Mouse (Mus musculus): ENCODE results near the gene Gm17455. TPM values are rescaled to one million over a fixed set of nuclear protein-coding genes. Genes with fewer than 3 reads are reported as not detected.

Gm17455 gene
- polyA plus RNA-seq, 1 experiment from 2014 or later: not detected

GRCm38 (mm10) chr10:60357441-60357840 lies 42.1 kb upstream of the Gm17455 start:
- no peaks in the 10 kb centered on the region; the same call in 1 of the 2 replicates for H3K36me3 ChIP-seq (ENCODE audit: control insufficient read depth, insufficient read depth)
- no peak overlapping the region for H3K4me2 ChIP-seq (ENCODE audit: low read depth, low read length)
- no peak overlapping the region for H3K4me3 ChIP-seq (ENCODE audit: low read depth, low read length)
- ATAC-seq (ENCODE audit: low read depth): no peak
- H3K9ac ChIP-seq (ENCODE audit: low read depth, low read length): no peak overlapping the region
- peaks cover 2% of the 10 kb centered on the region for H3K4me1 ChIP-seq (ENCODE audit: control insufficient read depth, low read depth, low read length)
- no peaks in the 10 kb centered on the region for H3K27me3 ChIP-seq (ENCODE audit: control insufficient read depth, insufficient read depth, low read depth, low read length)
- no peak overlapping the region for H3K27ac ChIP-seq (ENCODE audit: low read length)
- 78% methylated on average over 4 of the region's 4 CpGs for WGBS (ENCODE audit: insufficient replicate concordance)
- no peaks in the 10 kb centered on the region for H3K9me3 ChIP-seq (replicated peaks; ENCODE audit: control insufficient read depth, low read length)

- no peak overlapping the region for H3K9ac ChIP-seq (ENCODE audit: low read depth, low read length)
- H3K36me3 ChIP-seq (ENCODE audit: control insufficient read depth, insufficient read depth): no peaks in the 10 kb centered on the region; the same call in 1 of the 2 replicates
- ATAC-seq (ENCODE audit: low read depth): no peak
- no peaks in the 10 kb centered on the region for H3K27me3 ChIP-seq (ENCODE audit: control insufficient read depth, insufficient read depth, low read depth, low read length)
- no peaks in the 10 kb centered on the region for H3K9me3 ChIP-seq (replicated peaks; ENCODE audit: control insufficient read depth, low read length)
- 84% methylated on average over 14 of the region's 14 CpGs for WGBS (ENCODE audit: insufficient replicate concordance)
- H3K4me3 ChIP-seq (ENCODE audit: low read depth, low read length): no peak overlapping the region
- H3K4me2 ChIP-seq (ENCODE audit: low read depth, low read length): no peak overlapping the region
- H3K27ac ChIP-seq (ENCODE audit: low read length): no peak overlapping the region
- H3K4me1 ChIP-seq (ENCODE audit: control insufficient read depth, low read depth, low read length): peaks cover 2% of the 10 kb centered on the region
These were observed 41.6 kb upstream of the Gm17455 start for GRCm38 (mm10) chr10:60357901-60358300.

DNA sequence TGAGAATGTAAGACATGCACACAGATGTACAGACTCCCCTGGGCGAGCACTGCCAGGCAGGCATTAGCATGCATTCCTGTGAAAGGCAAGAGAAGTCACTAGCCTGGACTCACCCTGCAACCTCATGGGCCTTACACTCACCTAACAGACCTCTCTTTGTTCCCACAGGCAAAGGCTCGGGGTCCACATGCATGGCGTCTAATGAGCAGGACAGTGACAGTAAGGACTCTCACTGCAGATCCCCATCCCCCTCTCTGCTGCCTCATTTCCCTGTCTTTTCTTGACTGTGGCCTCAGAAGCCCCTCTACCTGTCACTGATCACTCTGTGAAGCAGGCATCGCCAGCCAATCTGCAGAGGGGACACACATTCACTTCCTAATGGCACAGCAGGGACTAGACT lies 40.8 kb upstream of the Gm17455 start:
- peaks cover 2% of the 10 kb centered on the region; the same call in 1 of the 2 replicates for H3K4me1 ChIP-seq (ENCODE audit: control insufficient read depth, low read depth, low read length)
- no peak overlapping the region for H3K4me2 ChIP-seq (ENCODE audit: low read depth, low read length)
- no peak overlapping the region for H3K27ac ChIP-seq (ENCODE audit: low read length)
- H3K27me3 ChIP-seq (ENCODE audit: control insufficient read depth, insufficient read depth, low read depth, low read length): no peaks in the 10 kb centered on the region
- H3K9me3 ChIP-seq (replicated peaks; ENCODE audit: control insufficient read depth, low read length): no peaks in the 10 kb centered on the region
- H3K4me3 ChIP-seq (ENCODE audit: low read depth, low read length): no peak overlapping the region
- 61% methylated on average over 4 of the region's 4 CpGs for WGBS (ENCODE audit: insufficient replicate concordance)
- no peaks in the 10 kb centered on the region; the same call in 1 of the 2 replicates for H3K36me3 ChIP-seq (ENCODE audit: control insufficient read depth, insufficient read depth)
- no peak overlapping the region for H3K9ac ChIP-seq (ENCODE audit: low read depth, low read length)
- ATAC-seq (ENCODE audit: low read depth): no peak

DNA sequence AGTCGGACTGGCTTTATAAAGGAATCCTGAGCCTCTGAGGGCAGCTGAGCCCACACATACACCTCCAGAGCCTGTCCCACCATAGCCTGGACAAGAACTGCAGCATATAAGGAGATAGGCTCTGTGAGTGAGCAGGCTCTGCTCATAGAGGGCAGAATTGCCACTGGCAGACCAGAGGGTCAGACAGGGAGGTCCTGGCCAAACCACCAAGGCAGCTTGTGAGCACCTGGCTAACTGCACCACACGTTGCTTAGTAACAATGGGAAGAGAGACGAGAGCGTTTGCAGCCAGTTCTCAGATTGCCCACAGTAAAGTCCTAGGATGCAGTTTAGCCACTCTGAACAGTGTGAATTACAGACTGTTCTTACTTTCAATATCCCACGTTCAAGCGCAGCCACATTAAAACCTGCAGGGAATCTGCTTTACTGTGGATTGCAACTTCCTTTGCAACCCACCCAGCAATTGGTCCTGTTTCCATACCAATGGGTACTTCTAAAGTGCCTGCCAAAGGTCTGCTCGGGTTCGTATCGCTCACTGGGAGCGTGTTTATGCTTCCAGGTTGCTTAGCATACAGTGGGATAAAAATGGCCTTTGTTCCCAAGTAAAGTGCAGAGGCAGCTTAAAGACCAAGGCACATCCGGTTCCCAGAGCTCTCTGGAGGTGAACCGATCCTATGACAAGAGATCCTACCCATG lies 37.8 kb upstream of the Gm17455 start:
- no peaks in the 10 kb centered on the region for H3K9me3 ChIP-seq (replicated peaks; ENCODE audit: control insufficient read depth, low read length)
- H3K27ac ChIP-seq (ENCODE audit: low read length): no peak overlapping the region
- no peak overlapping the region for H3K4me2 ChIP-seq (ENCODE audit: low read depth, low read length)
- WGBS (ENCODE audit: insufficient replicate concordance): 59% methylated on average over 12 of the region's 12 CpGs
- H3K4me3 ChIP-seq (ENCODE audit: low read depth, low read length): no peak overlapping the region
- no peak for ATAC-seq (ENCODE audit: low read depth)
- H3K27me3 ChIP-seq (ENCODE audit: control insufficient read depth, insufficient read depth, low read depth, low read length): no peaks in the 10 kb centered on the region
- H3K36me3 ChIP-seq (ENCODE audit: control insufficient read depth, insufficient read depth): no peaks in the 10 kb centered on the region; the same call in 1 of the 2 replicates
- H3K4me1 ChIP-seq (ENCODE audit: control insufficient read depth, low read depth, low read length): peaks cover 2% of the 10 kb centered on the region; the same call in 1 of the 2 replicates
- H3K9ac ChIP-seq (ENCODE audit: low read depth, low read length): no peak overlapping the region

- H3K9me3 ChIP-seq (replicated peaks; ENCODE audit: control insufficient read depth, low read length): no peaks in the 10 kb centered on the region
- H3K9ac ChIP-seq (ENCODE audit: low read depth, low read length): no peak overlapping the region
- H3K4me3 ChIP-seq (ENCODE audit: low read depth, low read length): no peak overlapping the region
- H3K4me1 ChIP-seq (ENCODE audit: control insufficient read depth, low read depth, low read length): peaks cover 2% of the 10 kb centered on the region; the same call in 1 of the 2 replicates
- no peak overlapping the region for H3K4me2 ChIP-seq (ENCODE audit: low read depth, low read length)
- no peaks in the 10 kb centered on the region for H3K27me3 ChIP-seq (ENCODE audit: control insufficient read depth, insufficient read depth, low read depth, low read length)
- H3K36me3 ChIP-seq (ENCODE audit: control insufficient read depth, insufficient read depth): no peaks in the 10 kb centered on the region; the same call in 1 of the 2 replicates
- H3K27ac ChIP-seq (ENCODE audit: low read length): no peak overlapping the region
- WGBS (ENCODE audit: insufficient replicate concordance): 47% methylated on average over 2 of the region's 2 CpGs
- ATAC-seq (ENCODE audit: low read depth): no peak
These were observed 37.3 kb upstream of the Gm17455 start for GRCm38 (mm10) chr10:60362310-60362628.

- Histone ChIP-seq H3K4me2 (ENCODE audit: low read depth, low read length) (no peak overlapping the region), H3K36me3 (ENCODE audit: control insufficient read depth, insufficient read depth) (no peaks in the 10 kb centered on the region; the same call in 1 of the 2 replicates), H3K4me1 (ENCODE audit: control insufficient read depth, low read depth, low read length) (peaks cover 2% of the 10 kb centered on the region; the same call in 1 of the 2 replicates), H3K9ac (ENCODE audit: low read depth, low read length) (no peak overlapping the region), H3K9me3 (replicated peaks; ENCODE audit: control insufficient read depth, low read length) (no peaks in the 10 kb centered on the region), H3K27me3 (ENCODE audit: control insufficient read depth, insufficient read depth, low read depth, low read length) (no peaks in the 10 kb centered on the region), H3K4me3 (ENCODE audit: low read depth, low read length) (no peak overlapping the region), H3K27ac (ENCODE audit: low read length) (no peak overlapping the region)
- ATAC-seq (ENCODE audit: low read depth): no peak
- 51% methylated on average over 6 of the region's 6 CpGs for WGBS (ENCODE audit: insufficient replicate concordance)
These were observed 36.1 kb upstream of the Gm17455 start for GRCm38 (mm10) chr10:60363426-60363825.

GRCm38 (mm10) chr10:60367145-60367544 lies 32.4 kb upstream of the Gm17455 start:
- Histone ChIP-seq H3K9me3 (replicated peaks; ENCODE audit: control insufficient read depth, low read length) (no peaks in the 10 kb centered on the region), H3K4me3 (ENCODE audit: low read depth, low read length) (no peak overlapping the region), H3K4me2 (ENCODE audit: low read depth, low read length) (no peak overlapping the region), H3K27ac (ENCODE audit: low read length) (no peak overlapping the region; the same call in 1 of the 2 replicates), H3K9ac (ENCODE audit: low read depth, low read length) (no peak overlapping the region), H3K36me3 (ENCODE audit: control insufficient read depth, insufficient read depth) (no peaks in the 10 kb centered on the region), H3K27me3 (ENCODE audit: control insufficient read depth, insufficient read depth, low read depth, low read length) (no peaks in the 10 kb centered on the region), H3K4me1 (ENCODE audit: control insufficient read depth, low read depth, low read length) (no peaks in the 10 kb centered on the region; the same call in none of the 2 replicates)
- WGBS (ENCODE audit: insufficient replicate concordance): 7% methylated on average over 2 of the region's 2 CpGs
- ATAC-seq (ENCODE audit: low read depth): no peak

DNA sequence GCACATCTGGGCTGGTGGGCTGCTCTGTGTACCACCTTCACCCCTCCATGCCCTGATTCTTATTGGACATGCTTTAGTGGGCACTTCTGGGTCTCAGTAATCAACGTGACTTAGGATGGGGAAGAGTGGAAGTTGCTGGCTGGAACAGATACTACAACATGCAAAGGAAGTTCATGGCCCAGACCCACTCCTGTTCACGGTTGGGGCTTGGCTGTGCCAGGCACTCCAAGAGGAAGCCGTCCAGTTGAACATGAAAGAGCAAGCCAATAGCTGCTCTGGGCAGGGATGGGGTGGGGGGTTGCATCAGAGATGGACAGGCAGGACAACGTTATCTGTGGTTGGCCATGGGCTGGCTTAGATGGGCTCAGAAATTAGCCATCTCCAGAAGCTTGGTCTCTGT lies 31.6 kb upstream of the Gm17455 start:
- no peak overlapping the region for H3K4me3 ChIP-seq (ENCODE audit: low read depth, low read length)
- H3K9ac ChIP-seq (ENCODE audit: low read depth, low read length): no peak overlapping the region
- ATAC-seq (ENCODE audit: low read depth): no peak
- no peaks in the 10 kb centered on the region for H3K9me3 ChIP-seq (replicated peaks; ENCODE audit: control insufficient read depth, low read length)
- H3K27me3 ChIP-seq (ENCODE audit: control insufficient read depth, insufficient read depth, low read depth, low read length): no peaks in the 10 kb centered on the region
- H3K4me1 ChIP-seq (ENCODE audit: control insufficient read depth, low read depth, low read length): no peaks in the 10 kb centered on the region; the same call in none of the 2 replicates
- H3K4me2 ChIP-seq (ENCODE audit: low read depth, low read length): no peak overlapping the region
- WGBS (ENCODE audit: insufficient replicate concordance): 18% methylated on average over 4 of the region's 4 CpGs
- no peaks in the 10 kb centered on the region for H3K36me3 ChIP-seq (ENCODE audit: control insufficient read depth, insufficient read depth)
- no peak overlapping the region for H3K27ac ChIP-seq (ENCODE audit: low read length)

- 56% methylated on average over 6 of the region's 6 CpGs for WGBS (ENCODE audit: insufficient replicate concordance)
- Histone ChIP-seq H3K36me3 (ENCODE audit: control insufficient read depth, insufficient read depth) (no peaks in the 10 kb centered on the region), H3K4me3 (ENCODE audit: low read depth, low read length) (no peak overlapping the region), H3K27me3 (ENCODE audit: control insufficient read depth, insufficient read depth, low read depth, low read length) (no peaks in the 10 kb centered on the region), H3K9me3 (replicated peaks; ENCODE audit: control insufficient read depth, low read length) (no peaks in the 10 kb centered on the region), H3K4me1 (ENCODE audit: control insufficient read depth, low read depth, low read length) (no peaks in the 10 kb centered on the region; the same call in none of the 2 replicates), H3K9ac (ENCODE audit: low read depth, low read length) (no peak overlapping the region), H3K4me2 (ENCODE audit: low read depth, low read length) (no peak overlapping the region), H3K27ac (ENCODE audit: low read length) (no peak overlapping the region)
- no peak for ATAC-seq (ENCODE audit: low read depth)
These were observed 30.1 kb upstream of the Gm17455 start for GRCm38 (mm10) chr10:60369405-60369804.

Data from liver, embryonic 16.5 days (tissue).